Mouse (Mus musculus) neural tube, embryonic 13.5 days (tissue): ENCODE measurements at regions not wholly inside any gene's neighbourhood (a gene's known extent, or its start where the extent isn't known, plus 50 kb on each side); places are given as distances from the start of the nearest gene placed in this dataset.
A peak's percentile ranks its signal among the peaks of the same experiment; 100 is the strongest.

Experiments used
- ATAC-seq: fragments of 200-750 bp; cut with Nextera tagmentation; 2 replicates; pipeline ENCODE4 v1.8.0; 2017; ENCODE audit warnings: low read depth, mild to moderate bottlenecking, moderate TSS enrichment, moderate library complexity
- H3K27ac ChIP-seq: fragments of 300-500 bp; sonication (generic); replicated peaks from 2 replicates; pipeline ENCODE4 v1.5.1; 2015; ENCODE audit warnings: moderate library complexity, mild to moderate bottlenecking, inconsistent platforms
- H3K27me3 ChIP-seq: fragments of 300-500 bp; sonication (generic); 2 replicates; pipeline ENCODE4 v1.6.1; 2015; ENCODE audit warnings: mild to moderate bottlenecking, inconsistent platforms
- H3K36me3 ChIP-seq: fragments of 300-500 bp; sonication (generic); 2 replicates; pipeline ENCODE4 v1.6.1; 2015; ENCODE audit warnings: mild to moderate bottlenecking, inconsistent platforms
- H3K4me1 ChIP-seq: fragments of 300-500 bp; sonication (generic); replicated peaks from 2 replicates; pipeline ENCODE4 v1.6.1; 2015; ENCODE audit warnings: inconsistent platforms
- H3K4me2 ChIP-seq: fragments of 300-500 bp; sonication (generic); 2 replicates; pipeline ENCODE4 v1.6.1; 2015; ENCODE audit warnings: inconsistent platforms, mild to moderate bottlenecking, moderate library complexity
- H3K4me3 ChIP-seq: fragments of 300-500 bp; sonication (generic); 2 replicates; pipeline ENCODE4 v1.5.1; 2015; ENCODE audit warnings: mild to moderate bottlenecking, inconsistent platforms
- H3K9ac ChIP-seq: fragments of 300-500 bp; sonication (generic); 2 replicates; pipeline ENCODE4 v1.6.1; 2015; ENCODE audit warnings: moderate library complexity, mild to moderate bottlenecking, inconsistent platforms
- H3K9me3 ChIP-seq: fragments of 300-500 bp; sonication (generic); 2 replicates; pipeline ENCODE4 v1.6.1; 2016; ENCODE audit warnings: inconsistent platforms
- WGBS: fragments of 180-500 bp; shearing (Covaris S2); methylation state at CpG from one replicate; pipeline ENCODE4 v1.1.7; 2015; 5-methylcytosine and 5-hydroxymethylcytosine counted together

- Histone ChIP-seq H3K27ac (peak overlapping the region; percentile 68), H3K4me1 (peaks cover 50% of the 10 kb centered on the region), H3K36me3 (no peaks in the 10 kb centered on the region), H3K4me3 (peak overlapping the region; percentile 11; the same call in 1 of the 2 replicates), H3K9ac (peak overlapping the region; percentile 46; the same call in 1 of the 2 replicates), H3K27me3 (peaks cover 72% of the 10 kb centered on the region), H3K4me2 (peak overlapping the region; percentile 37), H3K9me3 (no peaks in the 10 kb centered on the region)
- ATAC-seq = peak; percentile 55; the same call in 1 of the 2 replicates
- 13% methylated on average over 23 of the region's 23 CpGs for WGBS
Measured at GRCm38 (mm10) chr8:12165487-12166152, 113.0 kb upstream of the A230072I06Rik start.

- Histone ChIP-seq H3K27me3 (peaks cover 39% of the 10 kb centered on the region), H3K4me3 (no peak overlapping the region), H3K9ac (no peak overlapping the region), H3K36me3 (no peaks in the 10 kb centered on the region), H3K4me1 (peaks cover 50% of the 10 kb centered on the region), H3K27ac (no peak overlapping the region), H3K9me3 (no peaks in the 10 kb centered on the region), H3K4me2 (no peak overlapping the region)
- WGBS = 56% methylated on average over 12 of the region's 12 CpGs
- ATAC-seq = no peak
Measured at GRCm38 (mm10) chr8:12171788-12172187, 106.8 kb upstream of the A230072I06Rik start.

GRCm38 (mm10) chr8:12175496-12175895 lies 103.1 kb upstream of the A230072I06Rik start:
- Histone ChIP-seq H3K9me3 (no peaks in the 10 kb centered on the region), H3K27ac (0 out of 2 replicates have a peak overlapping the region, but pooled peaks have one; percentile 28), H3K9ac (0 out of 2 replicates have a peak overlapping the region, but pooled peaks have one; percentile 12), H3K4me3 (no peak overlapping the region), H3K36me3 (no peaks in the 10 kb centered on the region), H3K27me3 (peaks cover 26% of the 10 kb centered on the region), H3K4me2 (0 out of 2 replicates have a peak overlapping the region, but pooled peaks have one; percentile 13), H3K4me1 (peaks cover 39% of the 10 kb centered on the region)
- WGBS = 46% methylated on average over 13 of the region's 13 CpGs
- no peak for ATAC-seq

GRCm38 (mm10) chr8:12184666-12185065 lies 94.0 kb upstream of the A230072I06Rik start:
- no peak for ATAC-seq
- Histone ChIP-seq H3K4me3 (no peak overlapping the region), H3K4me2 (no peak overlapping the region), H3K4me1 (no peaks in the 10 kb centered on the region), H3K27me3 (peaks cover 21% of the 10 kb centered on the region), H3K9ac (no peak overlapping the region), H3K36me3 (no peaks in the 10 kb centered on the region), H3K9me3 (no peaks in the 10 kb centered on the region), H3K27ac (no peak overlapping the region)
- WGBS = 71% methylated on average over 4 of the region's 4 CpGs

GRCm38 (mm10) chr8:12187366-12187765 lies 91.3 kb upstream of the A230072I06Rik start:
- Histone ChIP-seq H3K9me3 (no peaks in the 10 kb centered on the region), H3K27ac (no peak overlapping the region), H3K27me3 (peaks cover 11% of the 10 kb centered on the region), H3K36me3 (no peaks in the 10 kb centered on the region), H3K4me1 (no peaks in the 10 kb centered on the region), H3K4me3 (no peak overlapping the region), H3K9ac (no peak overlapping the region), H3K4me2 (no peak overlapping the region)
- ATAC-seq = no peak
- WGBS = 96% methylated on average over 3 of the region's 3 CpGs

GRCm38 (mm10) chr8:12188451-12188850 lies 90.2 kb upstream of the A230072I06Rik start:
- 82% methylated on average over 5 of the region's 5 CpGs for WGBS
- Histone ChIP-seq H3K27me3 (peaks cover 8% of the 10 kb centered on the region; the same call in 1 of the 2 replicates), H3K9ac (no peak overlapping the region), H3K36me3 (no peaks in the 10 kb centered on the region), H3K4me1 (no peaks in the 10 kb centered on the region), H3K9me3 (no peaks in the 10 kb centered on the region), H3K4me2 (no peak overlapping the region), H3K27ac (no peak overlapping the region), H3K4me3 (no peak overlapping the region)
- ATAC-seq = no peak

GRCm38 (mm10) chr8:12188960-12189359 lies 89.7 kb upstream of the A230072I06Rik start:
- Histone ChIP-seq H3K9ac (no peak overlapping the region), H3K4me2 (no peak overlapping the region), H3K36me3 (no peaks in the 10 kb centered on the region), H3K27ac (no peak overlapping the region), H3K9me3 (no peaks in the 10 kb centered on the region), H3K4me3 (no peak overlapping the region), H3K4me1 (no peaks in the 10 kb centered on the region), H3K27me3 (peaks cover 8% of the 10 kb centered on the region; the same call in 1 of the 2 replicates)
- 71% methylated on average over 4 of the region's 4 CpGs for WGBS
- ATAC-seq = no peak

- WGBS = 27% methylated on average over 8 of the region's 8 CpGs
Measured at GRCm38 (mm10) chr8:12192006-12192405, 86.6 kb upstream of the A230072I06Rik start.

GRCm38 (mm10) chr8:12205909-12206308 lies 72.7 kb upstream of the A230072I06Rik start:
- ATAC-seq = no peak
- 73% methylated on average over 1 of the region's 1 CpGs for WGBS
- H3K27me3 ChIP-seq = peaks cover 40% of the 10 kb centered on the region

More at GRCm38 (mm10) chr8:12192006-12192405, 86.6 kb upstream of the A230072I06Rik start:
- Histone ChIP-seq H3K4me3 (no peak overlapping the region), H3K36me3 (no peaks in the 10 kb centered on the region), H3K9me3 (no peaks in the 10 kb centered on the region), H3K27ac (no peak overlapping the region), H3K27me3 (no peaks in the 10 kb centered on the region; the same call in 1 of the 2 replicates), H3K9ac (no peak overlapping the region), H3K4me1 (no peaks in the 10 kb centered on the region), H3K4me2 (no peak overlapping the region)
- no peak for ATAC-seq

GRCm38 (mm10) chr8:12207412-12207811 lies 71.2 kb upstream of the A230072I06Rik start:
- Histone ChIP-seq H3K4me2 (no peak overlapping the region), H3K27ac (no peak overlapping the region), H3K27me3 (peaks cover 50% of the 10 kb centered on the region), H3K9me3 (no peaks in the 10 kb centered on the region), H3K4me3 (no peak overlapping the region), H3K36me3 (no peaks in the 10 kb centered on the region), H3K4me1 (peaks cover 9% of the 10 kb centered on the region), H3K9ac (no peak overlapping the region)
- WGBS = 74% methylated on average over 3 of the region's 3 CpGs
- ATAC-seq = no peak

More at GRCm38 (mm10) chr8:12205909-12206308, 72.7 kb upstream of the A230072I06Rik start:
- Histone ChIP-seq H3K9ac (no peak overlapping the region), H3K36me3 (no peaks in the 10 kb centered on the region), H3K27ac (no peak overlapping the region), H3K9me3 (no peaks in the 10 kb centered on the region), H3K4me2 (no peak overlapping the region), H3K4me3 (no peak overlapping the region), H3K4me1 (peaks cover 9% of the 10 kb centered on the region)

GRCm38 (mm10) chr8:12213774-12214173 lies 64.8 kb upstream of the A230072I06Rik start:
- no peak for ATAC-seq
- Histone ChIP-seq H3K4me2 (no peak overlapping the region), H3K4me3 (no peak overlapping the region), H3K9ac (no peak overlapping the region), H3K4me1 (peaks cover 11% of the 10 kb centered on the region), H3K27me3 (peaks cover 51% of the 10 kb centered on the region), H3K27ac (no peak overlapping the region), H3K9me3 (no peaks in the 10 kb centered on the region), H3K36me3 (no peaks in the 10 kb centered on the region)
- 80% methylated on average over 7 of the region's 7 CpGs for WGBS

- 52% methylated on average over 24 of the region's 24 CpGs for WGBS
- Histone ChIP-seq H3K4me1 (peaks cover 11% of the 10 kb centered on the region), H3K4me3 (no peak overlapping the region), H3K36me3 (no peaks in the 10 kb centered on the region), H3K4me2 (no peak overlapping the region), H3K9ac (no peak overlapping the region; the same call in 1 of the 2 replicates), H3K9me3 (no peaks in the 10 kb centered on the region), H3K27ac (no peak overlapping the region), H3K27me3 (peaks cover 49% of the 10 kb centered on the region)
- ATAC-seq = no peak
Measured at GRCm38 (mm10) chr8:12214205-12215019, 64.2 kb upstream of the A230072I06Rik start.
